Mouse (Mus musculus) MEL (cell line): ENCODE measurements at regions not wholly inside any gene's neighbourhood (a gene's known extent, or its start where the extent isn't known, plus 50 kb on each side); places are given as distances from the start of the nearest gene placed in this dataset.
"Not testable (repeated sequence)": the region's sequence is repeated elsewhere in the genome, so short reads cannot be mapped to it uniquely, and the experiment has no call there.

Experiments
- DNase-seq: peaks from one replicate; pipeline ENCODE4 v3.0.0; 2011; ENCODE audit warnings: low read depth, low spot score
- H3K27ac ChIP-seq: 2 replicates; pipeline ENCODE4 v1.5.1; 2012; ENCODE audit warnings: low read depth, mild to moderate bottlenecking, control low read depth, low read length, moderate library complexity; ENCODE audit not compliant: control insufficient read depth
- H3K27me3 ChIP-seq, 2 experiments: fragments of 150-350 bp in 1 of 2; sonication (generic) in 1 of 2; 2 replicates each; pipeline ENCODE4 v1.6.1; 2012; ENCODE audit warnings: low read length in 2 of 2, mild to moderate bottlenecking in 2 of 2, improper control_type of control experiment in 1 of 2, moderate library complexity in 1 of 2; ENCODE audit not compliant: insufficient read depth in 2 of 2, control insufficient read depth in 1 of 2
- H3K36me3 ChIP-seq, 2 experiments: 2 replicates each; pipeline ENCODE4 v1.6.1; 2012 to 2014; ENCODE audit warnings: low read length in 2 of 2, improper control_type of control experiment in 1 of 2, inconsistent platforms in 1 of 2, mild to moderate bottlenecking in 1 of 2; ENCODE audit not compliant: insufficient read depth in 2 of 2, control insufficient read depth in 1 of 2
- H3K4me1 ChIP-seq, 2 experiments: fragments of 150-350 bp in 1 of 2; sonication (generic) in 1 of 2; 2 replicates each; pipeline ENCODE4 v1.6.1; 2012; ENCODE audit warnings: low read length in 2 of 2, improper control_type of control experiment in 1 of 2, mild to moderate bottlenecking in 1 of 2; ENCODE audit not compliant: insufficient read depth in 2 of 2, control insufficient read depth in 1 of 2
- H3K4me3 ChIP-seq, 2 experiments: fragments of 150-350 bp in 1 of 2; sonication (generic) in 1 of 2; 2 replicates each; pipeline ENCODE4 v1.5.1; 2012; ENCODE audit warnings: low read depth in 2 of 2, low read length in 2 of 2, mild to moderate bottlenecking in 2 of 2, moderate library complexity in 2 of 2, control low read depth in 1 of 2, improper control_type of control experiment in 1 of 2; ENCODE audit not compliant: control insufficient read depth in 1 of 2, insufficient read depth in 1 of 2
- H3K79me2 ChIP-seq: 2 replicates; pipeline ENCODE4 v1.6.1; 2012; ENCODE audit warnings: mild to moderate bottlenecking, low read length, moderate library complexity; ENCODE audit not compliant: control insufficient read depth, poor library complexity, insufficient read depth
- H3K9ac ChIP-seq: 2 replicates; pipeline ENCODE4 v1.6.1; 2012; ENCODE audit warnings: low read depth, mild to moderate bottlenecking, control low read depth, low read length, moderate library complexity; ENCODE audit not compliant: control insufficient read depth, poor library complexity, severe bottlenecking
- H3K9me3 ChIP-seq: fragments of 150-350 bp; sonication (generic); replicated peaks from 2 replicates; pipeline ENCODE4 v1.6.1; 2012; ENCODE audit warnings: mild to moderate bottlenecking, low read length, improper control_type of control experiment, moderate library complexity; ENCODE audit not compliant: insufficient read depth
- CHD1 ChIP-seq: IDR thresholded peaks from 2 replicates; pipeline ENCODE4 v1.6.1; 2012; ENCODE audit warnings: low read depth, mild to moderate bottlenecking, inconsistent platforms, low read length, improper control_type of control experiment
- CHD2 ChIP-seq: IDR thresholded peaks from 2 replicates; pipeline ENCODE4 v1.6.1; 2011; ENCODE audit warnings: low read length, improper control_type of control experiment
- CTCF ChIP-seq, 3 experiments: IDR thresholded peaks in 2 of 3; conservative IDR thresholded peaks in 1 of 3; 2 replicates each; pipeline ENCODE4 v1.5.1; 2011 to 2012; ENCODE audit warnings: low read length in 3 of 3, low read depth in 2 of 3, mild to moderate bottlenecking in 2 of 3, improper control_type of control experiment in 1 of 3, inconsistent platforms in 1 of 3, mixed read lengths in 1 of 3, moderate library complexity in 1 of 3; ENCODE audit not compliant: control insufficient read depth in 1 of 3, insufficient read depth in 1 of 3, poor library complexity in 1 of 3, severe bottlenecking in 1 of 3
- E2F4 ChIP-seq: IDR thresholded peaks from 2 replicates; pipeline ENCODE4 v1.6.1; 2011; ENCODE audit warnings: low read depth, low read length, improper control_type of control experiment, borderline replicate concordance
- EP300 ChIP-seq, 2 experiments: IDR thresholded peaks; 2 replicates each; pipeline ENCODE4 v1.6.1; 2011; ENCODE audit warnings: improper control_type of control experiment in 2 of 2, low read length in 2 of 2, low read depth in 1 of 2, mild to moderate bottlenecking in 1 of 2
- GABPA ChIP-seq: IDR thresholded peaks from 2 replicates; pipeline ENCODE4 v1.6.1; 2012; ENCODE audit warnings: low read depth, mild to moderate bottlenecking, inconsistent platforms, low read length, improper control_type of control experiment, moderate library complexity
- GATA1 ChIP-seq: IDR thresholded peaks from 2 replicates; pipeline ENCODE4 v1.6.1; 2011; ENCODE audit warnings: low read depth, low read length, improper control_type of control experiment
- HCFC1 ChIP-seq: IDR thresholded peaks from 2 replicates; pipeline ENCODE4 v1.6.1; 2012; ENCODE audit warnings: low read depth, mild to moderate bottlenecking, inconsistent platforms, low read length, improper control_type of control experiment, moderate library complexity
- KAT2A ChIP-seq: conservative IDR thresholded peaks from 2 replicates; pipeline ENCODE4 v1.6.1; 2012; ENCODE audit warnings: low read depth, low read length, improper control_type of control experiment, inconsistent platforms
- MAFK ChIP-seq: IDR thresholded peaks from 2 replicates; pipeline ENCODE4 v1.6.1; 2011; ENCODE audit warnings: low read depth, mild to moderate bottlenecking, low read length, improper control_type of control experiment, borderline replicate concordance
- MAX ChIP-seq: IDR thresholded peaks from 2 replicates; pipeline ENCODE4 v1.6.1; 2011; ENCODE audit warnings: low read length, improper control_type of control experiment
- MAZ ChIP-seq: IDR thresholded peaks from 2 replicates; pipeline ENCODE4 v1.6.1; 2012; ENCODE audit warnings: low read depth, mild to moderate bottlenecking, inconsistent platforms, low read length, improper control_type of control experiment
- MYC ChIP-seq: IDR thresholded peaks from 2 replicates; pipeline ENCODE4 v1.6.1; 2011; ENCODE audit warnings: low read depth, mild to moderate bottlenecking, low read length, improper control_type of control experiment, moderate library complexity
- NRF1 ChIP-seq: IDR thresholded peaks from 2 replicates; pipeline ENCODE4 v1.6.1; 2014; ENCODE audit warnings: low read depth, mild to moderate bottlenecking, inconsistent platforms, low read length, improper control_type of control experiment, moderate library complexity; ENCODE audit not compliant: poor library complexity, insufficient read depth, severe bottlenecking
- POLR2A ChIP-seq, 2 experiments: IDR thresholded peaks; 2 replicates each; pipeline ENCODE4 v1.6.1; 2011 to 2012; ENCODE audit warnings: low read length in 2 of 2, mild to moderate bottlenecking in 2 of 2, control low read depth in 1 of 2, improper control_type of control experiment in 1 of 2, low read depth in 1 of 2, moderate library complexity in 1 of 2; ENCODE audit not compliant: control insufficient read depth in 1 of 2, insufficient read depth in 1 of 2, poor library complexity in 1 of 2
- POLR2AphosphoS2 ChIP-seq: IDR thresholded peaks from 2 replicates; pipeline ENCODE4 v1.6.1; 2011; ENCODE audit warnings: low read length, improper control_type of control experiment
- RAD21 ChIP-seq: IDR thresholded peaks from 2 replicates; pipeline ENCODE4 v1.6.1; 2011; ENCODE audit warnings: mild to moderate bottlenecking, low read depth, low read length, improper control_type of control experiment
- RCOR1 ChIP-seq: IDR thresholded peaks from 2 replicates; pipeline ENCODE4 v1.6.1; 2012; ENCODE audit warnings: low read depth, mild to moderate bottlenecking, inconsistent platforms, low read length, improper control_type of control experiment
- SIN3A ChIP-seq: IDR thresholded peaks from 2 replicates; pipeline ENCODE4 v1.6.1; 2012; ENCODE audit warnings: low read length, improper control_type of control experiment, inconsistent platforms
- SMC3 ChIP-seq: IDR thresholded peaks from 2 replicates; pipeline ENCODE4 v1.6.1; 2011; ENCODE audit warnings: low read depth, low read length, improper control_type of control experiment
- TAL1 ChIP-seq: IDR thresholded peaks from 2 replicates; pipeline ENCODE4 v1.6.1; 2012; ENCODE audit warnings: mild to moderate bottlenecking, inconsistent platforms, low read length, moderate library complexity, mixed read lengths
- TBP ChIP-seq: IDR thresholded peaks from 2 replicates; pipeline ENCODE4 v1.8.0; 2011; ENCODE audit warnings: low read depth, low read length, improper control_type of control experiment
- UBTF ChIP-seq: IDR thresholded peaks from 2 replicates; pipeline ENCODE4 v1.6.1; 2012; ENCODE audit warnings: low read depth, mild to moderate bottlenecking, inconsistent platforms, low read length, improper control_type of control experiment, moderate library complexity, borderline replicate concordance; ENCODE audit not compliant: insufficient read depth
- ZKSCAN1 ChIP-seq: IDR thresholded peaks from 2 replicates; pipeline ENCODE4 v1.6.1; 2012; ENCODE audit warnings: low read depth, mild to moderate bottlenecking, inconsistent platforms, low read length, improper control_type of control experiment, moderate library complexity
- ZMIZ1 ChIP-seq: IDR thresholded peaks from 2 replicates; pipeline ENCODE4 v1.6.1; 2012; ENCODE audit warnings: low read depth, mild to moderate bottlenecking, inconsistent platforms, low read length, improper control_type of control experiment, moderate library complexity

GRCm38 (mm10) chr12:117342321-117342720, 174.0 kb upstream of the Rapgef5 start:
- Histone ChIP-seq H3K79me2 (no peaks in the 10 kb centered on the region), H3K27me3 (no peaks in the 10 kb centered on the region), H3K4me3 (no peak overlapping the region), H3K27ac (no peak overlapping the region), H3K9me3 (no peaks in the 10 kb centered on the region), H3K9ac (no peak overlapping the region), H3K36me3 (no peaks in the 10 kb centered on the region), H3K4me1 (no peaks in the 10 kb centered on the region)
- no peak for DNase-seq
- no peak for TF ChIP-seq ZMIZ1
- TF ChIP-seq MYC: no peak
- no peak for TF ChIP-seq MAZ
- TF ChIP-seq CTCF (IDR thresholded peaks at IDR 0.05 in 2 of 3, conservative IDR thresholded peaks at IDR 0.05 in 1 of 3; ENCODE audit: control insufficient read depth in 1 of 3, insufficient read depth in 1 of 3, low read depth in 2 of 3, low read length in 3 of 3, poor library complexity in 1 of 3, severe bottlenecking in 1 of 3): no peak
- TF ChIP-seq TAL1: no peak
- no peak for TF ChIP-seq RCOR1
- no peak for TF ChIP-seq CHD2
- TF ChIP-seq E2F4: no peak
- TF ChIP-seq RAD21: no peak
- no peak for TF ChIP-seq ZKSCAN1
- TF ChIP-seq TBP: no peak
- no peak for TF ChIP-seq NRF1
- TF ChIP-seq GATA1: no peak
- TF ChIP-seq MAFK: no peak

- no peaks in the 10 kb centered on the region for H3K9me3 ChIP-seq
- no peak for DNase-seq
- no peak overlapping the region for H3K27ac ChIP-seq
- H3K4me3 ChIP-seq: no peak overlapping the region
- H3K79me2 ChIP-seq: no peaks in the 10 kb centered on the region
- no peaks in the 10 kb centered on the region for H3K27me3 ChIP-seq
- no peak overlapping the region for H3K9ac ChIP-seq
- TF ChIP-seq CTCF (IDR thresholded peaks at IDR 0.05 in 2 of 3, conservative IDR thresholded peaks at IDR 0.05 in 1 of 3; ENCODE audit: control insufficient read depth in 1 of 3, insufficient read depth in 1 of 3, low read depth in 2 of 3, low read length in 3 of 3, poor library complexity in 1 of 3, severe bottlenecking in 1 of 3) (no peak), CHD1 (no peak), EP300 (IDR thresholded peaks at IDR 0.05; ENCODE audit: low read depth in 1 of 2, low read length in 2 of 2) (no peak), GABPA (no peak), POLR2A (IDR thresholded peaks at IDR 0.05; ENCODE audit: control insufficient read depth in 1 of 2, insufficient read depth in 1 of 2, low read depth in 1 of 2, low read length in 2 of 2, poor library complexity in 1 of 2) (no peak), POLR2AphosphoS2 (no peak), SMC3 (no peak), KAT2A (no peak), UBTF (no peak), HCFC1 (no peak), MAX (no peak), SIN3A (no peak), MYC (no peak), CHD2 (no peak)
- no peaks in the 10 kb centered on the region for H3K36me3 ChIP-seq
- H3K4me1 ChIP-seq: no peaks in the 10 kb centered on the region
Observed at GRCm38 (mm10) chr12:117343121-117343520, 173.2 kb upstream of the Rapgef5 start.

GRCm38 (mm10) chr12:117343605-117344004, 172.7 kb upstream of the Rapgef5 start:
- H3K36me3 ChIP-seq, H3K4me3 ChIP-seq, H3K79me2 ChIP-seq: not testable (repeated sequence)

More at GRCm38 (mm10) chr12:117343605-117344004, 172.7 kb upstream of the Rapgef5 start:
- not testable (repeated sequence) for H3K27me3 ChIP-seq, H3K27ac ChIP-seq, H3K4me1 ChIP-seq, H3K9ac ChIP-seq, DNase-seq, H3K9me3 ChIP-seq
